Mouse (Mus musculus) adrenal gland (tissue): ENCODE data around the gene Elovl7.

Experiments used
- intact Hi-C: fragments of 180-260 bp; cut with DNase I; formaldehyde crosslinking; loops from one replicate; pipeline ENCODE4 v1.15.1; 2025

The Elovl7 gene

GRCm38 (mm10) chr13:108240012-108240411 lies 25.8 kb downstream of the Elovl7 start:
- intact Hi-C loops, result no loop called here

DNA sequence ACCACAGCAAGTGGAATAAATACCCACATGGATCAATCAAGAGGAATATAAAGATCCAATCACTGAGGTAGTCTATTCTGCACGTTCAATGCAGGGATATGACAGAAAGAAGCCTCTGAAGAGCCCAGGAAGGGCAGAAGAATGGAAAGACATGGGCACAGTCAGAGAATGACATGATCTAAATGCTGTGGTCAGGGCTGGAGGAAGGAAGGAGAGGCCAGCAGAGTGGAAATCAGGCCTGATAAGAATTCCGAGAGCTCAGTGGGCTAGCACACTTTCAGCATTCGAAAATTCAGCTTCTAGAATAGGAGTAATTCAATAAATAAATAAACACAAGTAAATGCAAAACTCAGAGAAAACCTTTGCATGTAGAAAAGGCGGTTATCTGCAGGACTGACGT lies 27.5 kb downstream of the Elovl7 start:
- intact Hi-C loops, result no loop called here

DNA sequence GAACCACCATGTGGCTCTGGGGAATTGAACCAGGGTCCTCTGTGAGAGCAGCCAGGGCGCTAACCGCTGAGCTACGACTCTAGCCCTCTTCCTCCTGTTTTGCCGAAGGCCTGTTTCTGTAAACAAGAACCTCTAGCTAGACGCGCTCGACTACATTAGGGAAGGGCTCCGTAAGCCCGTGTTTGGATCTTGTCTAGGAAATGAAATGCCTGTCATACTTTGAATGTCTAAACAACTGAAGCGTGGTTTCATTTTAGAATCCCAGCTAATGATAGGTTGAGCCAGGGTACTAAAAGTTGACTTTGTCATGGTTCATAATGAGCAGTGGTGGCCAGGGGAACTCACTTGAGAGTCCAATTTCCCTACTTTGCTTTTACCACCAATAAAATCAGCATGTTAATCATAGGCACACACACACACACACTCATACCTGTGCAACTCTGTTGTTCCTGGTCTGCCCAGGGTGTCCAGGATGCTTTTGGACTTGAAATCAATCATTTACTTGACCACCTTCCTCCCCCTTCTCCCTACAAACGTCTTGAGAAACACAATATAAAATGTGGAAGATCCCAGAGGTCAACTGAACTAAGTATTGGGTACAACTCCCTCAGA lies 31.0 kb downstream of the Elovl7 start:
- intact Hi-C loops, result no loop called here

DNA sequence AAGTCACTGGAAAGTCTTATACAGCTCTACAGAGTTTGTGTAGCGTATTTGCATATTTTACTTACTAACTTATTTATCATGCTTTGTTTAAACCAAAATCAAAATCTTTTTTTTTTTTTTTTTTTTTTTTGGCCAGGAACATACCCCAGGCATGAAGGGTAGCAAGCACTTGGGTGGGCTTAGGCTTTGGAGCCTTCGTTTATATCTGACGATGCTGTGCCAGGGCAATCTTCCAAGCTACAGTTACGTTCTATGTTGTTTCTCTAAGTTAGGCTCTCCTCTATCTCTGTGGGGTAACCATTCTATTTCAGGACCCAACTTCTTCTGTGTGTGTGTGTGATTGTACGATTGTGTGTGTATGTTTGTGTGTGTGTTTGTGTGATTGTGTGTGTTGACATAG lies 36.9 kb downstream of the Elovl7 start:
- intact Hi-C loops, result no loop called here

DNA sequence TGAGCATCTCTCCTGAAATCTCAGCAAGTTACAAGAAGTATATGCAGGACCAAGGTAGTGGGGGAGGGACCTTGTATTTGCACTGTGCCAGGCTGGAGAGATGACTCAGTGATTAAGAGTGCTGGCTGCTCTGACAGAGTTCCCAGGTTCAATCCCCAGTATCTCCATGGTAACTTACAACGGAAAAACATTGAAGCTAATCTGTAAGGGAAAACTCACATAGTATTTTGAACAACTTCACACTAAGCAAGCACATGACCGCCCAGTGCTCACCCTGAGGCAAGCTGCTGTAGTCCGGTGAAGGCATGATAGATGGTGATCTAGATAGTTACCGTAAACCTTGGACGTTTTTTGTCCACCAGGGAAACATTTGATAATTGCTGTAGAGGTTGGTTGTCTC lies 39.8 kb downstream of the Elovl7 start:
- intact Hi-C loops, result no loop called here

DNA sequence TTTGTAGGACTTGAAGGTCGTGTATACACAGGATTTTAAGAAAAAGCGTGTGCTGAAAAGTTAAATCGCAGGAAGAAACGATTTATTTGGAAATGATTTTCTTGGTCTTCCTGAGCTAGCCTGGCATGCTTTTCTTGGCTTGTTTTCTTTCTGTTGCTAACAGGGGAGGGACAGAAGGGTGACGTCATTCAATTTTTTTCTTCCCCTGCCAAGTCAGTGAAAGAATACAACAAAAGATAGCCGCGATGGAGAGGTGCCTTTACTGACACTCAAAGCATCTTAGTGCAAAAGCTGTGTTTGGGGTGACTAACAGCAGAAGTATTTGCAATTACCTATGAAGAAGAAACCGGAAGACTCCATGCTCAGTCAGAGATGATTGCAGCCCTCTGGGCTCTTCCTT lies 48.8 kb downstream of the Elovl7 start:
- intact Hi-C loops, result no loop called here

- intact Hi-C loops, result no loop called here
Observed at GRCm38 (mm10) chr13:108265394-108265793, 51.2 kb downstream of the Elovl7 start.

DNA sequence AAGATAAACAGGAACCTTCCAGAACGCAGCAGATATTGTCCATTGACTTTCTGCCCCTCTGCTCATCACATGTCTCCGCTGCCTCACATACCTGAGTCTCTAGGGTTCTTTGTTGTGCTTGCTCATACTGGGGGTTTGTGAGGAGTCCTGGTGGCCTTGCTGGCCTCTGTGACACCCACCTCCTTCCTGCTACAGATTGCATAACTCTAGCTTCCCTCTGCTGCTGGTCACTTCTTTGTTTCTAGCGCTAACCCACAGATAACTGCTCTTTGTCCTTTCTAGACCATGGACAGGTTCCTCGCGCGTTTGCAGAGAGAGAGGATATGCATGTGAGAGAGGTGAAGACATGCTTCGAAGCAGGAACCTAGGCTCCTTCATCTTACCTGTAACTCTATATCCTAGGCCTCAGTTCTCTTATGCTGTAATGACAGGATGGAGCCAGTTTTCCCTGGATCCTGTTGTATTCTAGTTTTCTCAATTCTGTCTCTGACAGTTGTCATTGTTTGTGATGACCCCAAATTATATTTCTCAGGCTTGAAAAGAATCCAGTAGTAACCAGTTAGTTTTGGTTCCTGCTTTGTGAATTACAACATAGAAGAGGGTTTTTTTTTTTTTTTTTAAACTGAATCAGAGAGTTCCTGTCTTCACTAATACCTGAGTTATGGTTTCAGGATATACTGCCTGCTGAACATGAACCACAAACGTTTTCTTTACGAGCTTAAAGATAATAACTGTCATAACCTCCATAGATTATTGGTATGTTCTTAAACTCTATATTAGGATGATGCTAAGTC lies 53.8 kb downstream of the Elovl7 start:
- intact Hi-C loops, result no loop called here

DNA sequence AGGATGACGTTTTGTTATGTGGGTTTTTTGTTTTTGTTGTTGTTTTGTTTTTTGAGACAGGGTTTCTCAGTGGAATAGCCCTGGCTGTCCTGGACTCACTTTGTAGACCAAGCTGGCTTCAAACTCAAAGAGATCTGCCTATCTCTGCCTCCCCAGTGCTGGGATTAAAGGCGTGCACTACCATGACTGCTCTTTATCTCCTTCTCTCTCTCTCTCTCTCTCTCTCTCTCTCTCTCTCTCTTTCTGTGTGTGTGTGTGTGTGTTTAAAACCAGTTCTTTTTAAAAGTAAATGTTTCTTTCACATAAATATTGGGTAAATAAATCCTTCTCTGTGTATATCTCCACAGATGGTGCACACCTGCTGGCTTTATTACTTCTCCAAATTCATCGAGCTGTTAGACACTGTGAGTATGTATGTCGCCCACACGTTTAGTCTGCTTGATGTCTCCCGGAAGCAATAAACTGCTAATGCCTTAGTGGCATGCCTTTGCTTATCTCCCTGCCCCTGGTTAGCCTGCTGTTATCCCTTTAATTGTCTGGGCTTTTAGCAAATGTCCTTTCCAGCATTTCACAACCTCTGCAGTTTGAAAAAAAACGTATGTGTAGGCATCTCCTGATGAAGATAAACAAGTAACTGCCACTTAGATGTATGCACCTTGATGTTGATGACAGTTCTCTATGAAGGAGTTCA lies 57.4 kb downstream of the Elovl7 start:
- intact Hi-C loops, result no loop called here

DNA sequence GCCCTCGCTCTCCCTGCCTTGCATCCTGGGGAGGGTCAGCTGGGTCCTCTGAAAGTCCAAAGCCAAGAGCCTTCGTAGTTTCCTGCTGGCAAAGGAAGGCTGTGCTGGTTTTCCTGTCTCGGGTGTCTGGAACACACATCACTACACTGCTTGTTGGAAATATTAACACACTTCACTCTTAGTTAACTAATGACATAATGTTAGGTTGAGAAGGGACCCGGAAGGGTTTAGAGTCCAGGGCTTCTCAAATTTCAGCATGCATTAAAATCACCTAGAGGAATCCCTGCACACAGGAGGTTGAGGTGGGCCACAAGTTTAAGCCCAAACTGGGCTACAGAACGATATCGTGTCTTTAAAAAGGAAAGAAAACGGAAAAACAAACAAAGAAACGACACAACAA lies 58.1 kb downstream of the Elovl7 start:
- intact Hi-C loops, result no loop called here

DNA sequence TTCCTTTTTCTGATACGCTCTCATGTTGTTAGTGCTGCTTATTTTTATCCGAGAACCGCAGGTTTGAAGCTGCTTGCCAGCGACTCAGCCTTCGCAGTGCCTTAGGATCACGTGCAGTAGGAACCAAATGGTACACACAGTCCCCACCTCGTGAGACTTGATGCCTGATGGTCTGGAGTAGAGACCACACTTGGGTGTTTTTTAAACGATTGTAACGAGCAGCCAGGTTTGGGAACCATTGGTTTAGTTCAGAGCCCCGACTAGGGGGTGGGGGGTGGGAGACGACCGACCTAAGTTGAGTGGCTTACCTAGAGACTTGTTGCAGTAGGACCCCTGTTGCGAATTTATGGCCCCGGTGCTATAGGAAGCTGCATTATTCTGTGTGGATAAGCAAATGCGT lies 58.8 kb downstream of the Elovl7 start:
- intact Hi-C loops, result no loop called here

- intact Hi-C loops, result no loop called here
Observed at GRCm38 (mm10) chr13:108273456-108273855, 59.3 kb downstream of the Elovl7 start.

GRCm38 (mm10) chr13:108276561-108276960 lies 62.4 kb downstream of the Elovl7 start:
- intact Hi-C loops, result no loop called here

GRCm38 (mm10) chr13:108277320-108277719 lies 63.1 kb downstream of the Elovl7 start:
- intact Hi-C loops, result no loop called here

GRCm38 (mm10) chr13:108278592-108278991 lies 64.4 kb downstream of the Elovl7 start:
- intact Hi-C loops, result no loop called here

DNA sequence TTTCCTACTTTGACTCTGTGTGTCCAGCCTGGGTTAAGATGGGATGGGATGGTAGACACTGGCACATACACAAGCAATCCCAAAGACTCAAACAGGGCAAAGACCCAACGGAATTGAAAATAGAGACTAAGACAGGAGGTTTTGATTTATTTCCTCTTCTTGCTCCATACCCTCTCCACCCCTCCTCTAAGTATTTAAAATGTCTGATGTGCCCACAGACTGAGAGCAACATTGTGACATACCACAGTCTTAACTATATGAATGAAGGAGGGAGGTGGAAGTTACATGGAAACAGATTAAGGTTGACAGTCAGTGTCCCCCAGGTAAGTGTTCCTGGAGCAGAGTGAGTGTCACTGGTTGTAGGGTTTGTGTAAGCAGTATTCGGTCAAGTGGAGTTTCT lies 70.1 kb downstream of the Elovl7 start:
- intact Hi-C loops, result no loop called here

- intact Hi-C loops, result no loop called here
Observed at GRCm38 (mm10) chr13:108287953-108288352, 73.7 kb downstream of the Elovl7 start.

DNA sequence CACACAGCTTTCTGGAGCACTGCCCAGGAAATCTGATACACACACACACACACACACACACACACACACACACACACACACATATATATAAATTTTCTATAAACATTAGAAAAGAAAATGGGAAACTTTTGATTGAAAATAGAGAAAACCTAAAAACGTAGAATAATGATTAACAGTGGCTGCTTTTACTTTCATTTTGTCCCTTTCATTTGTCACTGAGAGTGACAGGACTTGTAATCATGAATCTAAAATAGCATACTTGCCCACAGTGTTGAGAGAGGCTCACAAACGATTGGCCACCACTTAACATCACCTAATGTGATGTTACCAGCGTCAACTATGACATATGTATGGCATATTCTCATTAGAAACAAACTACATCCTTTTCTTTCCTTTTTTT lies 75.2 kb downstream of the Elovl7 start:
- intact Hi-C loops, result no loop called here

- intact Hi-C loops, result no loop called here
Observed at GRCm38 (mm10) chr13:108290314-108290713, 76.1 kb downstream of the Elovl7 start.

DNA sequence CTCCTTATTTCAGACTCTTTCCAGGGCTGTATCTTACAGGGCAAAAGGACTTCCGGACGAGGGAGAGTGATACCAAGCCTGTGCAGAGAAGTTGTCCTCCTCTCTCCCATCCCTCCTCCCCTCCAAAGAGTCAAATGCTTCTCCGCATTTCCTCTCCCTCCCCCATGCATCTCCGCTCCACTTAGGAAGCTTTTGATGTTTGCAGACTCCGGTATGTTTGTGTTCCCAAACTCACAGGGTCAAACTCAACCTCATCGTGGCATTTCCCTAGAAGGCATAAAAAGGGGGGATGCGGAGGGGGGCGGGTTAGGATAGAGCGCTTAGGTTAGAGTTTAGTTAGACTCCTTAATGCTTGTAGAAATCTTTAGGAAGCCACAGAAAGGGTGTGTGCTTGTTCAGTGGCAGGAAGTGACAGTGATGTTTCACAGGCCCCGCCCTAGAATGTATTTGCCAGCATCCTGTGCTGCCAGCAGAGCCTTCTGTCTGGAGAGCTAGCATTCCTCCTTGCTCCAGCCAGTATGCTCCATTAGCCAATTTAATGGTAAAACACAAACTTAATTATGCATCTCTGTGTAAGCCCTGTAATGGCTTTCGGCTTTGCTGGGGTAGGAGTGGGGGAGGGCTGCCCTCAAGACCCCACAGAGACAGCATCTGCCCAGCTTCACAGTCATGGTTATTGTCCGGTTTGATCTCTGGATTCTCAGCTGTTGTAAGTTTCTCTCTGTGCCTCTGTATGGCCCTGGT lies 83.3 kb downstream of the Elovl7 start:
- intact Hi-C loops, result no loop called here

DNA sequence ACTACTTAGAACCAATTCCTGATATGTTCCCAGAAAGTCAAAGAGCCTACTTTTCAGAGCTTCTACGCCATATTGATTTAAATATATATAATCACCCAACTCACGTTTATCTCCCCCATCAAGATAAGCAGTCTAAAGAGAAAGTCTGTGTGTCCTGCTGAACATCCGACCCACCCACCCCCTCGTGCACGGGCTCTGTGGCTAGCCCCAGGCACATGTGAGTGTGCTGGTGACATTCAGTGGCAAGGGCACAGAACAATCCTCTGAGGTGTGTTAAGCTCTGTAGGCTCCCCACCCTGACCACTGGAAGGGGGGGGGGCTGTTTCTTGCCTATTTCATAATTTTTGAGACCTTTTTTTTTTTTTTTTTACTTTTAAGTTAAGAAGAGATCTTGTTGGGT lies 84.0 kb downstream of the Elovl7 start:
- intact Hi-C loops, result no loop called here
